Mouse (Mus musculus): ENCODE measurements around the gene Nme3. TPM values are rescaled to one million over a fixed set of nuclear protein-coding genes. Genes with fewer than 3 reads are reported as not detected.
"Not testable (repeated sequence)": the region's sequence is repeated elsewhere in the genome, so short reads cannot be mapped to it uniquely, and the experiment has no call there.

Nme3 gene
- total RNA-seq, 2 experiments from 2014 or later: 33.8 to 36.0 TPM

DNA sequence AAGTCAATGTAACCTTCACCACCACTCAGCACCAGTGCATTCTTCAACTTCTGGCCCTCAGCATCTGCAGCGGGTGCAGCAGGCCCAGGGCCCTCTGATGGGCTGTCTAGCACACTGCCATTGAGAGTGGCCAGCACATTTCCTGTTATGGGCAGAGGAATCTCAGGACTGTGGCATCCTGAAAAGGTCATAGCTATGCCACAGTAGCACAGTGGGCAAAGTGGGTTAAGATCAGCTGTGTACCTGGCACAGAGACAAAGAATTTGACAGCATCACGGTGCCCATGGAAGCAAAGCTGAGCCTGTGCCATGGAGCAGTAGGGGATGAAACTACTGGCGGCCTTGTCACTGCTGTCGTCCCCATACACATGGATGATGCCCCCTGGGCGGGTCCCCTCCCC is 2.9 kb downstream of the Nme3 start:
- DNase-seq: peak; percentile 62 to 79

DNA sequence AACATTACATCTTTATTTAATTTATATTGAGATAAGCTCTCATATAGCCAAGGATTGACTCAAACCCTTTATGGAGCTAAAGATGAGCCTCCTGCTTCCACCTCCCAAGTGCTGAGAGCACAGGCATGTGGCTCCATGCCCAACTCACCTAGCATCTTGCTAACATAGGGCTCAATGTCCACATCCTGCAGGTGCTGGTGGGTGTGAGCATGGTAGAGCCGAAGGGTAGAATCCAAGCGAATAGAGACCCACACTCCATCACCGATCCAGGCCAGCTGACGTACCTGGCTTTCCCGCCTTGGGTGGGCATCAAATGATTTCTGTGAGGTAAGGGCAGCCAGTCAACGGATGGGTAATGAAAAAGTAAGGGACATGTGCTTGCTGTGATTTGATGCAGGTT is 3.7 kb downstream of the Nme3 start:
- DNase-seq: no peak

DNA sequence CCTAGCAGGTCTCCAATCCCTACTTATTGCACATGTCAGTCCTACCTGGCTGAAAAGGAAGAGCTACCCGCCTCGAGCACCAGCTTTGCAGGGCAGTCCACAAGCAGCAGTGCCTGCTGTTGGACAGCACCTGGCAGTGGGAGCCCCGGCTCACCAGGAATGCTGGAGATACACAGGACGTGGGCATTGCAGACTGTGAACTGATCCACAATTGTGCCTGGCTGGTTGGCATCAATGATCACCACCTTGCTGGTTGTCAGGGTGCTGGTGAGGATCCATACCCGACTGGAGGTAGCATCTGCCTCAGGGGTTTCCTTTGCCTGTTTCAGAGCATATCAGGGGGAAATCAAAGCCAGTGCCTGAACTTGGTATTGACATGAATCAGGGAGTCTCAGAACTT is 5.8 kb downstream of the Nme3 start:
- no peak for DNase-seq

DNA sequence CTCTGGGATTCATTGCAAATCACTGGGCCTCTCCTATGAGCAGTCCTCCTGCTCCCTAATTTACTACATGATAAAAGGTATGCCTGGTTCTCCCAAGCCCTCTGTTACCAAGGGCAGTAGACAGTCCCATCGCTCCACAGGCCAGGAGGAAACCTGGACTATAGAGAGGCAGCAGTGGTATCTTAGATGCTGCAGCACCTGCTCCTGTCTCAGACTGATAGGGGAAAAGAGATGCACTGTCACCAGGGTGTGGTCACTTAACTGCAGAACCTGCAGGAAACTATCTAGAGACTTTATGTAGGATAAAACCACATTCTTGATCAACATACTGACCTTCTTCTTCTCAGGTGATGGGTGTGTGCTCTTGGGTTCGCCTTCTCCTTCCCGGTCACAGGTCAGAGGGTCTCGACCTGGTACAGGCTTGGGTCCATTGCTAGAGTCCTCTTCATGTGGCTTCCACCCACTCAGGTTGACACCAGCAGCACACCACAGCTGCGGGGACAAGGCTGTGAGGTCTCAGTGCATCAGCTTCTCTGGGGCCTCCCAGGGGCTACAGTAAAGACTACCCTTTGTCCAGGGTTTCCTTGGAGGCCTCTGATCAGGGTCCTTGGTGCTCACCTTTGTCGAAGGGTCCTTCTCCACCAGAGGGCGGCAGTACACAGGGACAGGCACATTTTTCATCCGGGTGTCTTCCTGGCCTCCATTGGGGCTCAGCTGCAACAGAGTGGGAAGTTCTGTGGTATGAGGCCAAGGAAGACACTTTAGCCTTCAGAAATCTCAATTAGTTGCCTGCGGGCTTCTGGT is 6.6 kb downstream of the Nme3 start:
- DNase-seq: no peak

DNA sequence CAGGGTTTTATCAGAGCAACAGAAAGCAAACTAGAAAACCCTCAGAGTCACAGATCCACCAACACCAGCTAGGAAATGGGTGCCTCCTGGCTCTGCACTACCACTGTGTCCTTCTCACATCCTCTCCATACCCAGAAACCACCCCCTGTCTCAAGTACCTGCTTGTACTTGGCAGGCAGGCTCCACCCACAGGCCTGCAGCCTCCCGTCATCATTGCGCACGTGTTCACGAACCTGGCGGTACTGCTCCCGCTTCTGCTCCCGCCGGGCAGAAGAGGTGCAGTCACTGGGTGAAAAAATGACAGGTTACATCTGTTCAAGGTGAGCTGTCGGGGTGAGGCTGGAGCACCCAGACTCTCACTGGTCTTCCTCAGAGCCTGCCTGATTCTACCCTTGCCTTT is 7.5 kb downstream of the Nme3 start:
- DNase-seq: no peak

DNA sequence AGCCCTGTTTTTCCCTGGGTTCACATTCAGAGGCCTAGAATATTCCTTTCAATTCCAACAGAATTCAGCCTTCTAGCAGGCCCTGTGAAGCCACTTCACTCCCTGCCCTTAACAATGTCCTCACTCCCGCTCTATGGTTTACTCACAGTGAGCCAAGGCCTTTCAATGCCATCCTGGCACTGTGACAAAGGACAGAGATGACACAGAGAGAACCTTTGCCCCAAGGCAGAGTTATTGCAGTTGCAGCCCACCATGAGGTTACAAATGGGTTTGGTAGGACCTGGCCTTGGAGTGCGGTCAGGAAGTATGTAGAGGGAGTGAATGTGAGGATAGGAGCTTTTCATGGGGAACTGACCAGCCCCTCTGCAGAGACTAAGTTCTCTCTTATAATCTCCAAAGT is 11.3 kb downstream of the Nme3 start:
- no peak for DNase-seq

DNA sequence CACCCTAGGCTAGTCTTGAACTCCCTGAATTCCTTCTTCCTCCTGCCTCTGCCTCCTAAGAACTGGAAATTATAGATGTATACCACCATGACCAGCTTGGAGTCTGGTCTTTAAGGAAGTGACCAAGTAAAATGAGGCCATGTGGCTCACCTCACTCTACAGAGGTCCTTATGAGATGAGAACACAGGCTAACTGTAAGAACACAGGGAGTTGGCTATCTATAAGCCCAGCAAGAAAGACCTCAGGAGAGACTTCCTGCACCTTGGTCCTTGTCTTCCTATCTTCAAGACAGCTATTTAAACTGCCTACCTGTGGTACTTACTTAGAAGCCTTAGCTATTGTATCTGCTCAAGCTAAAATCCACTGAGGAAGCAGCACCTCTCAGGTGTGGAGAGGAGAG is 17.7 kb downstream of the Nme3 start:
- no peak for DNase-seq

DNA sequence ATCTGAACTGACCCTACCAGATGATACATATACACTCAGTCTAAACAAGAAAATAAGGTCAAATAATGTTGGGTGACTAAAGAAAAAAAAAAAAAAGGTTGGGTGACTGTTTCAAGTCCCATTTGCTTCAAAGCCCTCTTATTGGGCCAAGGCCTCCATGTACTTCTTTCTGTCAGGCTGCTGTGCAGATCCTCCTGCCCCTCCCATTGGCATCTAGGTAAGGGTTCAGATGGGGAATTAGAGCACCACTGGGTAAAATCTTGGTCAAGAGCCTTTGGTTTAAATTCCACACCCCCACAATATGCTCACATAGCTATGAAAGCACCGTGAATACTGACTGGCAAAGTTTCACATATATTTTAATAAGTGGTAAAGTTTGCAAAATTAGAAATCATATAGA is 26.9 kb downstream of the Nme3 start:
- no peak for DNase-seq

DNA sequence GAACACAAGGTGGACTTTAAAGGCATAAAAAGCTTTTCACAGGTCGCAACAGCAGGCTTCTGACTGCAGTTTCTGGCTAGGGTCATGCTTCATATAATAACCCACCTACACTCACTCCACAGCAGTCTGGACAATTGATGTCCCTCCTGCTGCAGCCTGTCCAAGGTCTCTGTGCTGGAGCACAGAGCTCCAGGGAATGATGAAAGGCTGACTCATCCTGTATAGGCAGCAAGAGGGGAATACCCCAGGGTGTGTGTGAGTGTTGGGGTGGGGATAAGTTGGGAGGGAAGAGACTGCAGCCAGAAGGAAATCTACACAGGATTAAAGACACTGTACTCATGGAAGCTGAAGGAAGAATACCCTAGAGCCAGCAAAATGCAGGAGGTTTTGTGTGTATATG is 33.2 kb downstream of the Nme3 start:
- DNase-seq: peak in 1 of 2 experiments; percentile 8

DNA sequence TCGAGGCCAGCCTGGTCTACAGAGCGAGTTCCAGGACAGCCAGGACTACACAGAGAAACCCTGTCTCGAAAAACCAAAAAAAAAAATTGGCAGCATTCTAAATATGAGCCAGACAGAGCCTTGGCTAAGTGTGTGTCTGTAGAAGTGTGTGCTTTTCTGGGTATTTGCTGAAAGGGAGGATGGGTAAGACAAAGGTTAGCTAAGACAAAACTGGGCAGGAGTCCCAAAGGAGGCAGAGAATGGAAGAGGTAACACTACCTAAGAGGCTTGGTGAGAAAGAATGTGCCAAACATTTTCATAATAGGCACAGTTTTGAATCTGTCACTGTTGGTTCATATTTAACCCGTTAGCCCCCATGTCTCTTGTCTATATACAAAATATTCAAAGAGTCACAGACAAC is 36.1 kb downstream of the Nme3 start:
- DNase-seq: no peak

DNA sequence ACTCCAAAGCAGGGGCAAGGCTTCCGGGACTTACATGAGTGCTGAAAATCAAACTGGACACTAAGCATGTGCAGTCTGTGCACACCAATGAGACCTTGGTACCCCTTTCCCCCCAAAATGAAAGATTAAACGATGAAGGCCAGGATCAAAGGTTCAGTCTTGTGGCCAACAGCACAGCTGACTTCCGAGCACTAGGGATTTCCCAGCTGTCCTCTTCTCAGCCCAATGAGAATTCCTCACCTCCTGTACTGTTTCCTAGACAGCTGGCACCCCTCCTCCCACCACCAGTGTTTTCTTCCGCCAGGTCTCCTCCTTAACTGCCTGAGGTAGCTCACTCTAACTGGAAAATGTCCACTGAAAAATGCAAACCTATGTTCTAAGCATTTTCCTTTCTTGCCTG is 36.9 kb downstream of the Nme3 start:
- no peak for DNase-seq

DNA sequence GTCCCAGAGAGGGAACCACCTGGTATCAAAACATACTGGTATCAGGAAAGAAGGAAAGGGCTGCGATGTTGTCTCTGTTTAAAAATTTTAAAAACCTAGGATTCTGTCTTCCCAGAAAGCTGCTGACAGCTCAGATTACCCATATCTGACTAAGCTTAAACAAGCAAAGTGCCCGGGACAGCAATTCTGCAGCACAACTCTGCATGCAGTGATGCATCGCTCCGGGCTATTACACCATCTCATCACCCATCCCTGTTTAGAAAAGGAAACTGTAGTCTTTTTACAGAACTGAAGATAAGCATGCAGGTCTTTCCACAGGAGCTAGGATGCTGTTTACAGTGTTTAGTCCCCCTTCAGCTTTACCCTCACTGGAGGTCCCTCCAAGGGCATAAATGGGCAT is 38.6 kb downstream of the Nme3 start:
- DNase-seq: no peak

DNA sequence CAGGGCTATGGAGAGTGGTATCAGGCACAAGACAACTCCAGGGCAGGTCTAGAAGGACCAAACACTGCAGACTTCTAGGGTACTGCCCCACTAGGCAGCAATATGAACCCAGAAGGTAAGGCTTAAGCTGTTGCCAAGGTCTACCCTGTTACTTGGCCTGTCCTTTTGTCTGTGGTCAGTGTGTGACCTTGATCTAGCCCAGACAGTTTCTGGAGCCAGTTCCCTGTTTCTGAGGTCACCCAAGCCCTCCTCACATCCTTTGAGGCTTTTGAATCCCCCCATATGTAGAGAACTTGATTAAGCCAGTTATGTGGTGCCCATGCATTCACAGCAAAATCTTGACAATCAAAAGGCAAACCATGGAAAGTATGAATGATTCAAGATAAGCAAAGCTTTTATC is 39.4 kb downstream of the Nme3 start:
- DNase-seq: no peak

DNA sequence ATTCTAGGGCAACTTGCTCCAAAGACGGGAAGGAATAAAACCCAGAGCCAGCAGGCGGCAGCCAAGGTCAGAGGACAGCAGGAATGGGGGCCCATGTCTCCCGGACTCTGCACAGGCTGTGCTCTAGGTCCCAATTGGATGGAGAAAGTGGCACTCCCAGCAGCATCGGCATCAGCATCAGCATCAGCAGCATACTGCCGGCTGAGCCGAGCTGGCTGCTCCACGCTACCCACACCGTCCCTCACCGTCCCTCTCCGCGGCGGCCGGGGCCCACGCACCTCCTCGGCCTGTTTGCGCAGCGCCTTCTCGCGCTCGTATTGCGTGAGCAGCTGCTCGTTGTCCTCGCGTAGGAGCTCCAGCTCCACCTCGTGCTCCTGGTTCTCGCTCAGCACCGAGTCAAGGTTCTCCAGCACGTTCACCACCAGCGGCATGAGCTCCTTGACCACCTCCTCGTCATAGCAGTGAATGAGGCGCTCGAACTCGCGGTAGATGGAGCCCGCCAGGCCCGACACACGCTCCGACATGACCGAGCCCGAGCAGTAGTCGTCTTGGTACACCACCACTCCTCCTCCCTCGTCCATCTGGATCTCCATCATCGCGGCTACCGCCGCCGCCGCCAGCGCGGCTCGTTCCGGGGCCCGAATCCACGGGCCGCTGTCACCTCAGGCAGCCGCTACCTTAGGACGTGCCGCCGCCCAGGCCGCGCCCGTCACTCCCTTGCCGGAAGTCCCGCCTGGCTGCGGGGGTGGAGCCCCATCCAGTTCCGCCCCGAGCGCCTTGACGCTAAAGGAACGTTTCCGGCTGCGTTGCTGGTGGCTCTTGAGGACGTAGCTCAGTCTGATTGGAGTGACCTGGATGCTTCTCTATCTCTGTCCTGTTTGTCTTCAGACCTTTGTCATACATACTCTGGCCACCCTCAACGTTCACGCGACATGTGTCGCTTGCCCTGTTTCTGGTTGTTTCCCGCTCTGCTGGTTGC is 40.2 kb downstream of the Nme3 start, which contains the start of gene Mapk8ip3:
Gene Mapk8ip3 (minus strand): TSS at position 719 of the 979 bp plus-strand sequence.
- DNase-seq: peak; percentile 97

DNA sequence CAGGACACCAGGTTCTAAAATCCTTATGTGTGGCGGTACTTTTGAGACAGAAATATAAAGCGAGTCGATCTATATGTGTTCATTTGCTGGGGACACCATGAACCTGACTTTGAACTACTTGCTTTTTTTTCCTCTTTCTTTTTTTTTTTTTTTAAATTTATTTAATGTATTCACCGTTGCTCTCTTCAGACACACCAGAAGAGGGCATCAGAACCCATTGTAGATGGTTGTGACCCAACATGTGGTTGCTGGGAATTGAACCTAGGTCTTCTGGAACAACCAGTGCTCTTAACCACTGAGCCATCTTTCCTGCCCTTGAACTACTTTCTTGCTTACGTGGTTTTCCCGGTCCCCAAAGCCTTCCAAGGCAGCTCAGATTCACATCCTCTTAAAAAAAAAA is 41.0 kb downstream of the Nme3 start:
- DNase-seq: no peak

DNA sequence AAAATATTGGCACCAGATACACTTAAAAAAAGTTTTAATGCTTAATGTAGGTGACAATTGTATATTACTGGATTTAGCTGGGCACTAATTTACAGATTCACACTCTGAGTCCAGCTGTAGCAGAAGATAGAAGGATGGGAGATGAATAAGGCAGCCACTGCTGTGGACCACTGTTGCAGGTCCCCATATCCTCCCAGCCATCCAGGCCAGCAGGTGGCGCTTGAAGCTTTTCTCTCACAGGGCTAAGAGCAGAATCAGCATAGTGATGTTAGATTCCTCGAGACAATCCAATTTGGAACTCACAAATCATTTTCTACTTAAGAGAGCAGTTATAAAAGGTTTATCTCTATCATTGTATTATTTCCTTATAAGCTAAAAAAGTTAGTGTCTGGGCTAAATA is 46.2 kb downstream of the Nme3 start:
- DNase-seq: peak; percentile 28 to 65

DNA sequence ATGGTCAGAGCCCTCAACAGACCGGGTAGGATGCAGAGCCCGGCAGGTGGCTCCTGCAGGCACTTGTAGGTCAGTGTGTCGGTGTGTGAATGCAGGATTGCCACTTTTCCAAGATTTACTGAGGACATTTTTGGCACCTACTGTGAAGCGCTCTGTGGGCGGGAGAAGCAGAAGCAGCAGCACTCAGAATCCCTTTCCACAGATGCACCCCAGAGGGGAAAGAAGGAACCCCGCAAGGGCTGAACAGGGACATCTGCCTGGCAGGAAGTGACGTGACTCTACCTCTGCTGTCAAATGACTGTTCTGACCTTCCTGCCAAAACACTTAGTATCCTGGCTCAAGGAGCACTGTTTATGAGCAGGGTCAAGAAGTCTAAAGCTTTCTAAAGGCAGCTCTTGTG is 46.7 kb downstream of the Nme3 start:
- DNase-seq: no peak

DNA sequence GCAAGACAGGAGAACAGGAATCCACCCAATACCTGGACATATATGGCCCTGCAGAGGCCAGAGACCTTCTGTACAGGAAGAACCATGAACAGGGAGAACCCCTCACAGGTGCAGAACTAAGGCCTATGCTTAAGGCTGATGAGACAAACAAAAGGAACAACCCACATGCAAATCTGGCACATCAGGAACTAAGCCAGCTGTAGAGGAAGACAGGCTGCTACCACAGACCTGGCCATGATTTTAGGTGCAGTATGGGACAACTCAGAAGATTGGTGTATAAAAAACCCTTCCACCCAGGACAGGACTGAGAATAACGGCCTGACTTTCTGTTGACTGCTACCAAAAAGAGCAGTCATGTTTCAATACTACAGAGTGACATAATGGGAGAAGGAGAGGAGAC is 47.3 kb downstream of the Nme3 start:
- not testable (repeated sequence) for DNase-seq

Other genes starting within 250 kb of the Nme3 start
- gene Slc9a3r2, start 246.2 kb upstream of the Nme3 start, total RNA-seq (2021): 100 to 1,000 TPM in 1 of 2 experiments, 10 to 100 TPM in 1; 88.2 to 103 TPM
- gene Npw, start 238.0 kb upstream of the Nme3 start, total RNA-seq (2021): not detected
- gene Zfp598, start 226.8 kb upstream of the Nme3 start, total RNA-seq (2021): 10 to 100 TPM; 16.4 to 17.2 TPM
- under 1 TPM in 1 of 2 experiments, not detected in 1; 0.17 TPM for gene Syngr3, start 206.5 kb upstream of the Nme3 start, total RNA-seq (2021)
- 10 to 100 TPM; 24.0 to 24.3 TPM for gene Gfer, start 200.3 kb upstream of the Nme3 start, total RNA-seq (2021)
- gene Noxo1, start 200.3 kb upstream of the Nme3 start, total RNA-seq (2021): under 1 TPM; 0.77 to 0.99 TPM
- 10 to 100 TPM; 18.0 to 20.1 TPM for gene Tbl3, start 188.8 kb upstream of the Nme3 start, total RNA-seq (2021)
- not detected for gene Rnf151, start 178.4 kb upstream of the Nme3 start, total RNA-seq (2021)
- gene Rps2, start 178.4 kb upstream of the Nme3 start, total RNA-seq (2021): 100 to 1,000 TPM; 701 to 738 TPM
- 1,000 to 10,000 TPM in 1 of 2 experiments, 100 to 1,000 TPM in 1; 976 to 1,178 TPM for gene Ndufb10, start 172.0 kb upstream of the Nme3 start, total RNA-seq (2021)
- 100 to 1,000 TPM; 390 to 433 TPM for gene Rpl3l, start 168.7 kb upstream of the Nme3 start, total RNA-seq (2021)
- gene Msrb1, start 159.9 kb upstream of the Nme3 start, total RNA-seq (2021): 100 to 1,000 TPM; 181 to 183 TPM
- gene Hs3st6, start 143.5 kb upstream of the Nme3 start, total RNA-seq (2021): under 1 TPM in 1 of 2 experiments, not detected in 1; 0.33 TPM
- gene Meiob, start 92.2 kb upstream of the Nme3 start, total RNA-seq (2021): under 1 TPM in 1 of 2 experiments, not detected in 1; 0.15 TPM
- 10 to 100 TPM; 86.0 to 91.0 TPM for gene Hagh, start 56.4 kb upstream of the Nme3 start, total RNA-seq (2021)
- 10 to 100 TPM; 92.1 to 96.6 TPM for gene Fahd1, start 46.1 kb upstream of the Nme3 start, total RNA-seq (2021)
- gene Igfals, start 30.5 kb upstream of the Nme3 start, total RNA-seq (2021): 10 to 100 TPM; 12.0 to 12.4 TPM
- 10 to 100 TPM; 20.0 to 21.3 TPM for gene Nubp2, start 10.2 kb upstream of the Nme3 start, total RNA-seq (2021)
- gene Spsb3, start 9.9 kb upstream of the Nme3 start, total RNA-seq (2021): 10 to 100 TPM; 28.1 to 34.0 TPM
- gene Eme2, start 1.4 kb upstream of the Nme3 start, total RNA-seq (2021): 10 to 100 TPM; 18.4 to 22.3 TPM
- gene Mrps34, start 1.4 kb upstream of the Nme3 start, total RNA-seq (2021): 100 to 1,000 TPM in 1 of 2 experiments, 10 to 100 TPM in 1; 99.9 to 125 TPM
- 10 to 100 TPM; 55.9 to 64.8 TPM for gene Mapk8ip3, start 40.5 kb downstream of the Nme3 start, total RNA-seq (2021)
- 10 to 100 TPM in 1 of 2 experiments, 1 to 10 TPM in 1; 8.9 to 11.2 TPM for gene Jpt2, start 64.2 kb downstream of the Nme3 start, total RNA-seq (2021)
- gene Cramp1l, start 119.3 kb downstream of the Nme3 start, total RNA-seq (2021): 10 to 100 TPM in 1 of 2 experiments, 1 to 10 TPM in 1; 9.5 to 10.7 TPM
- gene Ift140, start 119.6 kb downstream of the Nme3 start, total RNA-seq (2021): 1 to 10 TPM; 3.5 to 5.5 TPM
- 10 to 100 TPM; 41.5 to 48.0 TPM for gene Tmem204, start 187.1 kb downstream of the Nme3 start, total RNA-seq (2021)
- gene Telo2, start 219.5 kb downstream of the Nme3 start, total RNA-seq (2021): 10 to 100 TPM; 11.1 to 14.5 TPM
- gene Ptx4, start 224.3 kb downstream of the Nme3 start, total RNA-seq (2021): 1 to 10 TPM; 2.5 to 3.0 TPM
- 10 to 100 TPM; 26.2 to 31.3 TPM for gene Clcn7, start 236.9 kb downstream of the Nme3 start, total RNA-seq (2021)

All from heart, adult 18-20 months (tissue).